Mouse (Mus musculus): ENCODE measurements around the gene Gm10295.

Gm10295 gene

DNA sequence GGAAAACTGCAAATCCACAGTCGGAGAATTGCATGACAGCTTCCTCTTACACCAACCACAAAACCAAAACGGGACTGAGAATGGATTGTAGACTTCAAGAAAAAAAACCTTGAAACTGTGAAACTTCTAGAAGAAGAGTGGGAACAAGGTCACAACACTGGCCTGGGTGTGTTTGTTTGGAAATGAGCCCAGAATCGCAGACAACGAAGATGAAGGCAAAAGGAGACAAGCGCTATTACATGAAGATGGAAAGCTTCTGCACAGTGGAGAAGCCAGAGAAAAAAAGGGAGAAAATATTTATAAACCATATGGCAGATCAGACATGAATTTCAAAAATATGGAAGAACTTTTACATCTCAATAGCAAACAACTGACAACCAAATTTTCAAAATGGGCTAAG lies 4.3 kb upstream of the Gm10295 start:
- no peak for DNase-seq (ENCODE audit: low spot score)

DNA sequence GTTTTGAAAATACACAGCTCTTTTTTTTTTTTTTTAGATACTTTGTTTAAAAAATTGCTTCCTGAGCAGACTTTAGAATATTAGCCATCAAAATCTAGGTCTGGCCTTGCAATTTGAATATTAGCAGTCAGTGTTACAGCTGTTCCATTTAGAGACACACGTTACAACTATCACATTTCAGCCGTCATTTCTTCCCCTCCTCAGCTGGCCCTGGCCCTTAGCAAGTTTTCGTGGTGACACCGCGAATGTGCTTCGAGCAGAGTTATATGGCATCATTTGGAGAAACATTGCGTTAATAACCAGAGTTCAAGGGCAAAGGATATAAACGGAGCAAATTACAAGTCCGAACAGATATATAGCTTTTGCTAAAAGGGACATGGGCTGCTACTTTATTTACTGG lies 2.4 kb downstream of the Gm10295 start:
- DNase-seq (ENCODE audit: low spot score): no peak

DNA sequence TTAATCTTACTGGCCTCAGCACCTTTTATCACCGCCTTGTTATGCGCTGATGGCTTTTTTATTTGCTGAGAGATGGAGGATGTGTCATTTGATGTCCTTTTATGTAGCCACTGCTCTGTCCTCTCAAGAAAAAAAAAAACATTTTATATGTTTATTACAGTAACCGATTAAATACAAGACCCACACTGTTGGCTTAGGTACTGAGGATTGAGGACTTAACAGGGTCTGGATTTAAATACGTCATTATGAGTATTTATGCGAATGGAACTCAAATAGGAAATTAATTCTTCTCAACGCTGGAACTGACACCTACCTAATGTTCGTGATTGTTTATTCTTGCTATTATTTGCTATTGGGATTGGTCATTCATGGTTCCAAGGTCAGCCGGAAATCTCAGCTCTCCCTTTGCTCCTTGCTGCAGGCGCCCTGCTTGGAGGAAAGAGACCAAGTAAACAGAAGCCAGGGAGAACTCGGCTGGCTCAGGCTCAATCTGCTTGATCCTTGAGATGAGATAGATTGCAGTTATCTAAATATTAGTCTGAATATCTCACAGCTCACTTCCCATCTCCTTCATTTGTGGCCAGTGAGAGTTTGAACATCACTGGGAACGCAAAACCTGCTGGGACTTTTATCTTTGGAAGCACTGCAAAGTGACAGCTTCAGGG lies 26.2 kb downstream of the Gm10295 start:
- DNase-seq (ENCODE audit: low spot score): no peak

DNA sequence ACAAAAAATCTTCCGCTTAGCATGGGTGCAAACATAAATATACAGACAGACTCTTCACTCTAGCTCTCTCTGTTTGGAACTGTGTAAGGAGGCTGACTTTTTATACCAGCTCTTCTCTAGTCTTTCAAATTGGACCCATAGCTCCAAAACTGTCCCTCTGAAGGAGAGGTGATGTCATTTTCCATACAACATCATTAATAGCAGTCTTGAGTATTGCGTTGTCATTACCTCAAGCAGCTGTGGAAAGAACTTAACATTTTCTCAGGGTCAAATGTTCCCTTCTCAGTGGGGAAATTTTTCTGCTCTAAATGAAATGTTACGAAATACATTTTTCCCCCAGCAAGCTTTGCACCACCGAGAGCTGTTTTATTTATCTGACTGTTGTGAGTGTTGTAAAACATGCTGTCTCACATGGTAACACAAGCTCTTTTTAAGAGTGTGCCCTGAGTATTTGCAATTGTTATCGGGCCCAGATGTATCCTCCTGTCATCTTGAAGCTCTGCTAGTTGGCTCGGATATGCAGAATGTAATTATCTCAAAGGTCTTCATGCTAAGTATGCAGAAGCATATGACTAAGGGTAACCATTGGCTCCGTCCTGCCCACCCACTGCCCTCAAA lies 38.0 kb downstream of the Gm10295 start:
- no peak for DNase-seq (ENCODE audit: low spot score)

DNA sequence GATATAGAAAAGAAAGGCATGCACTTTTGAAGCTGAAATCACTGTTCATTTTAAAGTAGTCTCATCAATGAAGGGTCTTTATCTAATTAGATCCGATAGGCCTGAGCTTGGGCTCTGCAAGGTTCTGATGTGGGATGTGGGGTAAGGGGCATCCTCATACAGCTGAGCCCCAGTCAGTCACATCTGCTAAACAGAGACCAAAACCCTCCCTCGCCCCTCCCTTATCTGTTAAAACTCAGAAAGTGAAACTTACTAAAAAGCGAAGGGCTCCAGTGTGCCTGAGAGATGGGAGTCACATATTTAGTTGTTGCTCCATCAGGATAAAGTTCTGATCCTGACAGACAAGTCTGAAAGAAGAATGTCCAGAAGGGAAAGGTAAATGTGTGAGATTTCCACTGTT lies 38.9 kb downstream of the Gm10295 start:
- DNase-seq (ENCODE audit: low spot score): no peak

DNA sequence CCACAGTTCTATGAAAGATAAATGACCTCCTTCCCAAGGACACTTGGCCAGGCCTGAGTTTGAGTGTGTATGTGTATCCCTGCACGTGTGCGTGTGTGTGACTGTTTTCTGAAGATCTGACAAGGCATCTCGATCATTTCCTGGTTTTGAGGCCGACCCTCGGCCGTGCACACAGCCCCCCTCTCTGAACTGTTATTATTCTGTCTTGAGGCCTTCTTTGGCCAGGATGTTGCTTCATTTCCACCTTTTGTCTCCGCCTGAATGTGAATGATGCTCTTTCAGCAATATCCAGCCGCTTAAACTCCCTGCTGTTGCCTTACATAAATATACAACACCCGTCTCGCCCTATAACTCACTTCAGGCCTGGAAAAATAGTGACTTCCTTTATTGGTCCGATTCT lies 39.9 kb downstream of the Gm10295 start:
- no peak for DNase-seq (ENCODE audit: low spot score)

DNA sequence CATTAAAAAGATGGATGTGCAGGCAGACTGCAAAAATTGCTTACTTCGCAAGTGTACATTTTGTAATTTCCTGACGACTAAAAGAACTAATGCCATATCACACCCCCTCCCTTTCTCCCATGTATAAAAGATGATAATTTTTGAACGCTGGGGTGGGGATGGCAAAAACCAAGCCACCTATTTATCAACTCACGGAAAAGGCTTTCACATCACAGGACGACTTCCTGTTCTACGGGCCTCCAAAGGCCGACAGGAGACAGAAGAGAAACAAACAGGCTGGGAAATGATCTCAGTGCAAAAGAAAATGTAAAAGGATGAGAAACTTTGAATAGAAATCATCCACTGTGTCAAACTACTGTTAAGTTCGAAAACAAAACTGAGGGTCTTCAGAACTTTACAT lies 43.2 kb downstream of the Gm10295 start:
- DNase-seq (ENCODE audit: low spot score): no peak

DNA sequence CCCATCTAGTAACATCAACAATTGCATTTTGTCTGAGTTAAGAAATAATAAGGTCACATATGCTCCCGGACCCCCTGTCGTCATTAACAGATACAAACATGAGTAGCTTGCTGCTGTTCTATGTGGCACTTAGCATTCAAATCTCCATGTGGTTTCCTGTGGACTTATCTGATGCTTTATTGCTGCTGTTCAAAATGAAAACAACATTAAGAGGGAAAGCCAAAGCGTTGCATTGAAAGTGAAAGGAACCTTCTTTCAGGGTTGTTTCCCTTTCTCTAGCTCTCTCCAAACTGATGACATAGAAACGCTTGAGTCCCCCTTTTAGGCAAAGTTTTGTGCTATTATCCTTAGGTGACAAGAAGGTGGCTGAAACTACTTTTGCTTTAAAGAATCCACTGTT lies 48.6 kb downstream of the Gm10295 start:
- no peak for DNase-seq (ENCODE audit: low spot score)
